Mouse (Mus musculus) embryo, embryonic 9.5 days (tissue): Measurements from ENCODE around the gene Npepps.

Experiments
- DNase-seq: peaks from one replicate; pipeline ENCODE4 v3.0.0-alpha.2; 2017; ENCODE audit errors: extremely low spot score

The Npepps gene

DNA sequence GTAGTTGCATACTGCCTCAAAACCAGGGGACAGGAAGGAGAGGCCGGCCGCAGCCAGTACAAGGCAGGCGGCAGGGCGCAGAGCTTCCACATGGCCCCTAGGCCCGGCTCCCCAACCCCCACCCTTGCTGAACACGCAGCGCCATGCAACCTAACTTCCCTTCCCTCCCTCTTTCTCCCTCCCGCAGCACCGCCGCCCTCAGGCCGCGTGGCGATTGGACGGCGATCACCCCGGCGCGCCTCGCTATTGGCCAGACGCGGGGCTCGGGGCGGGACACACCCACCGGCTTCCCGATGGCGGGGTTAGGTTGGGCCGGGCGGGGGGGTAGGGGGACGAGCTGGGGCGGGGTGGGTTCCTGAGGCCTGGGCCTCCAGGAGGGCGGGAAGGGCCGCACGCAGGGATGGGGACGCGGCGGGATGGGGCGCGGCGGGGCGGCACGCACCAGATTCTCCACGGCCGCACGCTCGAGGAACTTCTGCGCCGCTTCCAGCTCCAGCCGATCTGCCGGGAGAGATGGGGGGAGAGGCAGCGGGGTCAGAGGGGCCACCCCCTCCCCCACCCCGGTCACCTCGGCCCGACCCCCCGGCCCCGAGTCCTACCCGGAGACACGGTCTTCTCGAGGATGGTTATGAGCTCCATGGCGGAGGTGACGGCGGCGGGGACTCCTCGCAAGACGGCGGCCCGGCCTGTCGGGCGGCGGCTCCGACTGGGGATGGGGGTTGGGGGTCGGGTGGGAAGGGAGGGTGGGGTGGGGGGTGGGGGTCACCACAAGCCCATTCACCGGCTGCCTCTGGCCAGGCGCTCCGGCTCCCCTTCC is 93.3 kb downstream of the Npepps start:
- DNase-seq = peak; percentile 99

DNA sequence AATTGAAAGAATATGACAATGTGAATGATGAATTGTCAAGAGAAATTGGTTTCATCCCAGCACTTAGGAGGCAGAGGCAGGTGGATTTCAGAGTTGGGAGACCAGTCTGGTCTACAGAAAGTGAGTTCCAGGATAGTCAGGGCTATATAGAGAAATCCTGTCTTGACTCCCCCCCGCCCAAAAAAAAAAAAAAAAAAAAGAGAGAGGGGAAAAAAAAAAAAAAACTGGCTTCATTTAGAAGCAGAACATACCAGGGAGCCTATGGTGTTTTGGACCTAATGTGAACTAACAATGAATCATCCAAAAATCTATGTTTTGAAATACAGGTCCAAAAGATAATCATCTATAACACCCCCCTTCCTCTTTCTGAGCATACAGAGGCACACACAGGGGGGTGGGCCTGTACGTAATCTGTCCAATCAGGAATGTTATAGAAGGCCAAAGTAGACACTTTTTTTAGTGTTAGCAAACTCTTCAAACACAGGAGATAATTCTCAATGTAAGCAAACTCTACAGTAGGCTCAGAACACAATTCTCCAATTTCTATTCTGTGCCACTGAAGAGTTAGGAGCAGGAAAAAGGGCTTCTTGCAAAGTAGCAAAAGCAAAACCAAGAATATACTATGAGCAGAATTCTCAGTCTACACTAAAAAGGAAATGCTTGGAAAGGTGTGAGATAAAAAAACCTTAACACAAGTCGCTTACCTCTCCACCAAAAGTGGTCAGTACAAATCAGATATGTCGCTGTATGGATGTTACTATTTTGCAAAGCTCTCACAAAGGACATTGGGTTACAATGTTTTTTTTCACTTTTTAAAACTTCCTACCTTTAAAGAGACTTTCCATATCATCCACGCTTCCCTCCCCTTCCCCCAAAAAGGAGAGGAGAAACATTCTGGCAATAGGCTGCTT is 94.5 kb downstream of the Npepps start:
- no peak for DNase-seq

DNA sequence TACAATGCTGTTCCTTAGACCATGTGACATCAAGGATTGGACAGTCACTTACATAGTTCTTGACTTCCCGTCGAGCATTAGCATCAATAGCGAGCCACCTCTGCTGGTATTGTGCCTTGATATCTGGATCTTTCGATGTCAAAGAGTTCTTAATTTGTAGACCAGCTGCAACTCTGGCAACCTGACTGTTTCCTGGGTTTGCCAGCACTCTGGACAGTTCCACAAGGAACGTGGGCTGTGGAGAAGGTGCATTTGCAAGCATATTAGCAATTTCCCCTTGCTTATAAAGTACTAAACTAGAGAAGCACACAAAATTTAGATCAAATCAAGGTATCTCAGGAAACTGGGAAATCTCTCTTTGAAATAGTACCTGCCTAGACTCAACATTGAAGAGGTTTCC is 95.6 kb downstream of the Npepps start:
- no peak for DNase-seq

DNA sequence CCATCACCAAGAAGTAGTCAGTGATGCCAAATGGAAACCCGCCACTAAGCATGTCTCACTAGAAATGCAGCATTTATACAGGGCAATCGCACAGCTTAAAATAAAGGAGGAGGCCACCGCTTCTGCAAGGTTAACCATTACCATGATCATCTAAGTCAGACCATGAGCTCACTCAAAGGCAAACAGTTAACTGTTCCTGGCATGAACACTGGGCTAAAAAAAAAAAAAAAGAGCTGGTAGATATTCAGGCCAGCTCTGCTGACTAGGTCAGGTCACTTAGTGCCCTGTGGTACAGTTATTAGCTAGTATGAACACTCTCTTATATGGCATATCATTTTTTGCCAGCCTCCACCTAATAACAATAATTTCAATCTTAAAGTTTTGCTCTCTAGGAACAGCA is 98.0 kb downstream of the Npepps start:
- DNase-seq = no peak

DNA sequence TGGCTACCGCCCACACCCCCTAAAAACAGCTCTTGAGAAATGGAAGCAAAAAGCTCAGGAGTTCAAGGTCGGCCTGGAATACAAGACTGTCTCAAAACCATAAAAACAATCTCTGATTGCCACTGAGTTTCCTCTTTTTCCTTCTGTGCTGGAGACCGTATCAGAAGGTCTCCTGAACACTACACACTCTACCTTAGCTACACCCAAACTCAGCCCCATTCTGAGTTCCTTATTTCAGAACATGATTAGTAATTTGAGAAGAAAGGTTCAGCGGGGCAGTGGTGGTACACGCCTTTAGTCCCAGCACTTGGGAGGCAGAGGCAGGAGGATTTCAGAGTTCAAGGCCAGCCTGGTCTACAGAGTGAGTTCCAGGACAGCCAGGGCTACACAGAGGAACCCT is 99.4 kb downstream of the Npepps start:
- DNase-seq = no peak

DNA sequence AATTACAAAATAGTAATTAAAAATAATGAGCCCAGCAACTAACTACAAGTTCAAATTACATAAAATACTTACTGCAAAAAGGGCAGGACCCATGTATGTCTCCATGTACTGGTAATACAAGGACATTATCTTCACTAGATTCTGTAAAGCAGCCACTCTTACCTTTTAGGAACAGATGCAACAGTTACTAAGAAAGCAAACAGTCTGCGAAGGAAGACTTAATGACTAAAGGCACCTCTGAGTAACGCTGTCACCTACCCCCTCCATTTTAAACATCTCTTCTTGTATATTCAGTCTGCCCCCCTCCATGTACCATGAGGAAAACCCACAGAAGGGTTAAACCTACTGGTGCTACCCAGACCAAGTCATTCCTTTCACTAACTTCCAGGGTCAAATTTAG is 102.2 kb downstream of the Npepps start:
- DNase-seq = no peak

DNA sequence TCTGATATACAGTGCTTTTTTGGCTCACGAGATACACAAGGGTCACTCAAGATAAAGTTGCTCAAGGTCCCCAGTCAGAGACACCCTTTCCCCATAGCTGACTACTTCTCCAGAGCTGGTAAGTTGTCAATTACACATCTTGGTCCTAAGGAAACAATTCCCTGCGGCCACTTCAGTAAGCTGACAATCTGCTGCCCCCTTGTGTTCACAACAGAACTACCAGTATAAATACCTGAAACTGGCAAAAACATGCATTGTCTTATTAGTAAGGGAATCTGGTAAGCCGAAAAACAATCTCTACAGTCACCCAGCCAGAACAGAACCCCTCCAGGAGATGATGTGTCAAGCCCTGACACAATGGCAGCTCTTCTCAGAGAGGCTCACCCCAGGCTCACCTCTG is 103.6 kb downstream of the Npepps start:
- DNase-seq = no peak

DNA sequence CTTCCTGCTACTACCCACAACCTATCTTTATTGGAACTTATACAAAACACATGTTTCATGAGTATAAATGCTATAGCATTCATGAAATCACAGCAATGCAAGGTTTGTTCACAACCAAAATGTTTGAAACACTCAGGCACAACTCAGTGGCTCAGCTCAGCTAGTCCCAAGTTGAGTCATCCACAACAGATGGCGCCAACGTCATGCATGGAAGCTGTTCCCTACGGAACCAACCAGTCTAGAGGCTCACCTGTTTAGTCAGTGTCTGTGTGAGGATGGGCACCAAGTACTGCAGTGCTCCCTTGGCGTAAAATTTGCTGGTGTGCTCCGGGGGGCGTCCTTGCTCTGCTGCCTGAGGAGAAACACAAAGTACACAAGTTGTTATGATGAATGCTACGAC is 104.9 kb downstream of the Npepps start:
- DNase-seq = no peak

DNA sequence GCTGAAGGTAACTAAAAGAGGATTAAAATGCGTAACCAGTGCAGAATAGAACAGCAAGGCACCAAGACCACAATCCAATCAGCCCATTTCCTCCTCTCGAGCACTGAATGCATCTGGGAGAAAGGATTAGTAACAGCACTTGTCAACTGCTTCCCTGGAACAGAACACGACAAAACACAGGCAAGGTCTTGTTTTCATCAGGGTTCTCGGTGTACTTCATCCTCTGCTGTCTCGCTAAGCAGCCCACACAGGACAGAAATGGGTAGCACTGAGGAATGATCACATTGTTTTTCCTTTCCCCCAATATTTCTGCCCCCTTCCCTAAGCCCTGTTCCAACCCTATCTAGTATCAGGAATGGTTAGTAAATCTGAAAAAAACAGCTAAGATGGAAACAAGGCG is 120.1 kb downstream of the Npepps start:
- DNase-seq = no peak

DNA sequence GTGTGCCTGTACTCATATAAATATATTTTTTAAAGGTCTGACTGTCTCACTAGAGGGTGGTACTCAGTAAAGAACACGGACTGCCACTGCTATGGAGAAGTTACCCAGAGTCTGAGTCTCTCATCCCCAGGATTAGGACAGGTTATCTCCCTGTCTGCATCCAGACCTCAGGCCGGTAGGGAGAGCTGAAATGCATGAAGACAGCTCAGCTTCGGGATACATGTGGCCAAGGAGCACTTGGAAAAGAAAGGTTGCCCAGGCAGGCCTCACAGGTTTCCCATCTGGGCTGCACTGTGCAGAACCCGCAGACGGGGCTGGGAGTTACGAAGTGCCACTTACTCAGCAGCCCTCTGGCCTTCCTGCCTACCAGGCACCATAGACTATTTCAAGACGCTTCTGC is 123.4 kb downstream of the Npepps start:
- no peak for DNase-seq
